Mouse (Mus musculus): ENCODE measurements around the gene Rbx1. TPM values are rescaled to one million over a fixed set of nuclear protein-coding genes. Genes with fewer than 3 reads are reported as not detected.

Rbx1 gene
- 201 and 228 TPM in 2 replicates for polyA plus RNA-seq (2012; rRNA removed)

DNA sequence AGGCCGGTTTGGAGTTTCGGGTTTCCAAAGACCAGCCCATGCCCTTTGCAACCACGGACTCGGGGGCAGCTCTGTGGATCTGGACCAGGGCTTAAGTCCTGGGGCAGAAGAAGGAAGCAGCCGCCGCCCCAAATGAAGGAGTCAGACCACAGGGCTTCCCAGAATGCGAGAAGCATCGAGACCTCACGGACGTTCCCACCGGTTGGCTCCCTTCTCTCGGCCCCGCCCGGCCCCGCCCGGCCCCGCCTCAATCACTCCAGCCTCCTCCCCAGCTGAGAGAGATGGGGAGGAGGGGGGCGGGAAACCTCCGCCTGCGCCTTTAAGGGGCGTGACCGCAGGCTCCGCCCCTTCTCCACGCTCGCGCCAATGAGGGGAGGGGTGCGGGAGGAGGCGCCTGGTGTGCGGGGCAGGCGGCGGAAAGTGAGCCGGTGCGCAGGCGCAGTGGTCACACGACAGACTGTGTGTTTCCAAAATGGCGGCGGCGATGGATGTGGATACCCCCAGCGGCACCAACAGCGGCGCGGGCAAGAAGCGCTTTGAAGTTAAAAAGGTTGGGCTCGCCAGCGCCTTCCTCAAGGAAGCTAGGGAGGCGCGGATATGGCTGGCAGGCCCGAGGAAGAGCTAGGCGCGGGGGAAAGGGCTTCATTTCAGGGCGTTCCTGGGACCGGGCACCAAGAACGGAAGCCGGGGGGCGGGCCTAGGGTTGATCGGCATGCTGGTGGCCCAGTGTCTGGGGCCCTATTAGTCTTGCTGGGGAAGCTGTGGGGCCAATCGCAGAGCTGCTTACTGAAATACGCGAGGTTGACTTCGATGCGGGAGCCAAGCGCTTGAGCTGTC lies at the start of gene Rbx1:
Gene Rbx1, plus strand, starts transcription at position 396 of the 837 bp plus-strand sequence.

Other genes with a start within 250 kb of the Rbx1 start
- gene Mchr1, start 230.8 kb upstream of the Rbx1 start, polyA plus RNA-seq (2012; rRNA removed) = 5.4 and 6.4 TPM in 2 replicates
- 99.0 and 103 TPM in 2 replicates for gene Slc25a17, start 105.5 kb upstream of the Rbx1 start, polyA plus RNA-seq (2012; rRNA removed)
- gene St13, start 66.2 kb upstream of the Rbx1 start, polyA plus RNA-seq (2012; rRNA removed) = 81.5 and 86.0 TPM in 2 replicates
- gene Xpnpep3, start 66.2 kb upstream of the Rbx1 start, polyA plus RNA-seq (2012; rRNA removed) = 7.5 and 7.6 TPM in 2 replicates
- gene Dnajb7, start 58.0 kb upstream of the Rbx1 start, polyA plus RNA-seq (2012; rRNA removed) = 0.05 and 0.08 TPM in 2 replicates
- 31.3 and 33.1 TPM in 2 replicates for gene Ep300, start 119.1 kb downstream of the Rbx1 start, polyA plus RNA-seq (2012; rRNA removed)
- 25.2 and 25.7 TPM in 2 replicates for gene L3mbtl2, start 197.6 kb downstream of the Rbx1 start, polyA plus RNA-seq (2012; rRNA removed)
- gene Chadl, start 231.0 kb downstream of the Rbx1 start, polyA plus RNA-seq (2012; rRNA removed) = 27.6 and 29.3 TPM in 2 replicates

Data from central nervous system, embryonic 18 days (tissue).